Mouse (Mus musculus) B cell, adult 2 months (primary cell): Measurements from ENCODE around the gene Cfap54.
A peak's percentile ranks its signal among the peaks of the same experiment; 100 is the strongest.

Experiments
- DNase-seq, 2 experiments: peaks; one replicate each; pipeline ENCODE4 v3.0.0; 2022

Cfap54 gene

DNA sequence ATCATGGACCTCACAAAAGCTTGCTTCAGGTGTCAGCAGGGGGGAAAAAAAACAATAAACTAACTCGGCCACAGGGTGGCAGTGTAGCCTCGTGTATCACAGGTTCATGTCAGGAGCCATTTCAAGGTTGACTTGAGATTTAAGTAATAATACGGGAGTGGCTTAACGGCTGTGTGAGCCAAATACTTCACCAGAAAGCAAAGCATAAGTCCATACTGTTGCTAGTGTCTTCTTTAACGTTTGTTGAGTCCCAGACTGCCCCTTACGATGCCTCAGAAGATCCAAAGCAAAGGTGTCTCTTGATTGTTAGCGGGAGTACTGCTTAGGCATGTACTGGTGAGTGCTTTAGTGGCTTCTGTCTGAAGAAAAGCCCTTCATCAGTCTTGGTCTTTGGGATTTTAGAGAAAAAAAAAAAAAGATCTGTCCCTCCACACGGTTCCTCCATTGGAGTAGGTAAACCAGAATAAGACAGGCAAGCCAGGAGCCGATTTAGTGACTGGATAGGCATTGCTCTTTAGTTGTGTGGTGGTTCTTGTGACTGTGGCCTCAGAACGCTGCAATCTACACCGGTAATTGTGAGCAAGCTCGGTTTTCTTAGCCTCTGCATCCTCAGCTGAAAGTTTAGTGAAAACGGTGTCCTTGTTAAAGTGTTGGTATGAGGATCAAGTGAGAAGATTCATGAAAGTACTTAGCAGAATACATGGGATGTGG lies 30.2 kb downstream of the Cfap54 start:
- peak; percentile 88 to 89 for DNase-seq

GRCm38 (mm10) chr10:93050571-93050970 lies 30.8 kb downstream of the Cfap54 start:
- no peak for DNase-seq

DNA sequence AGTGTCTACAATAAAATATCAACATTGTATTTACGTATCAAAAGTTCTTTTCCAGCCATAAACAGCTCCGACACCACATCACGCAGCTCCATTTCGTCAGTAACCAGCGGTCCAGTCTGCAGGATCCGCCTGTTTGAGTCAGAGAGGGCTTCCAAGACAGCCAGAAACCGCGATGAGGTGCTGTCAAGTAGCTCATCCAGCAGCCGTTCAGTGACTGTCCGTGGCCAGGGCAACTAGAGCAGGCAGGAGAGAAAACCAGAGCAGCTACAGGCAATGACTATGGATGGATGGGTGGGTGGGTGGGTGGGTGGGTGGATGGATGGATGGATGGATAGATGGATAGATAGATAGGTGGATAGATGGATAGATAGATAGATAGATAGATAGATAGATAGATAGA lies 38.2 kb downstream of the Cfap54 start:
- no peak for DNase-seq

GRCm38 (mm10) chr10:93041850-93042249 lies 39.6 kb downstream of the Cfap54 start:
- no peak for DNase-seq

GRCm38 (mm10) chr10:93041392-93041791 lies 40.0 kb downstream of the Cfap54 start:
- DNase-seq = no peak

- DNase-seq = no peak
Observed at GRCm38 (mm10) chr10:93036532-93036931, 44.9 kb downstream of the Cfap54 start.

DNA sequence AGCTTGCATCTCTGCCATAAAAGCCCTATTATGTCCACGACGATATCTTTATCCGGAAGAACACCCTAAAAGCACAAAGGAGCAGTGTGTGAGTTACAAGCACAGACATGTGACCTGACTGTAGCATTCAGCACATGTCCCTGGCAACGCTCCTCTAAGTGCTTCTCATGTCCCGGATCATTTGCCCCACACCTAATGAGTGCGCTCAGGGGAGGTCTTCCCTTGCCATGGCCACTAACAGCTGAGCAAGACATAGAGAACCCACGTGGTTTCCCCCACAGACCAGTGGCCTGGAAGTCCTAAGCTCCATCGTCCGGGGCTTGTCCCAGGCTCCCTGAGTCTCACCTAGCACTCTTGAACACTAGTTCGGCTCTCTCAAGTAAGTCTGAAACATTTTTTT lies 45.9 kb downstream of the Cfap54 start:
- no peak for DNase-seq

DNA sequence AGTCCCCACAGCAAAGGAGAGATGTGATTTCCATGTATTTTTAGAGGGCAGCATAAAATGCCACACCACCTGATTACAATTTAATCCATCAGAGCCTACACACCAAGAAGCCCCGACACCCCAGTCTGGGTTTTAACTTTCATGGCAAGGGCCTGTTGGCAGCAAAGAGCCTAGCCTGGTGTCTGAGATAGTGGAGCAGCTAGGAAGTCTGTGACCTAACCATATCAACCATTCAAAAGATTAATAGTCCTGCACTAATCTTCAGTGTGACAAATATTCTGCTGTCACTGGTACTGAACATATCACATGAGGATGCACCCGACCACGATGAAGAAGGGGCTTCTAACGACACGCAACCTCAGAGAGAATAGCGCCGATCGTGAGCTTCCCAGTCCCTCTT lies 58.1 kb downstream of the Cfap54 start:
- DNase-seq = no peak

GRCm38 (mm10) chr10:93014059-93014795 lies 67.2 kb downstream of the Cfap54 start:
- DNase-seq = peak; percentile 66 to 67

GRCm38 (mm10) chr10:93011085-93011484 lies 70.3 kb downstream of the Cfap54 start:
- no peak for DNase-seq

DNA sequence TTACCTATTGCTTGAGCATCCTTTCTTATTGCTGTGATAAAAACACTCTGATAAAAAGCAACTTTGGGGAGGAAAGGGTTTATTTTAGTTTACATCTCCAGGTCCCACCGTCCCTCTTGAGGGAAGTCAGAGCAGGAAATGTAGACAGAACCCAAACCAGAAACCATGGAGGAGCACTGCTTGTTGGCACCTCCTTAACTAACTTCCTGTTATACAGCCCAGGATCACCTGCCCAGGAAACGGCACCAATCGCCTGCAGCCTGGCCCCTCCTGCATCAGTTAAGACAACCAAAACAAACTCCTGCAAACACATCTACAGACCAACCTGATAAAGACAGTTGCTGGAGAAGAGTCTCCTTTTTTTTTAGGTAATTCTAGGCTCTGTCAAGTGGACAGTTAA lies 74.4 kb downstream of the Cfap54 start:
- DNase-seq = no peak

DNA sequence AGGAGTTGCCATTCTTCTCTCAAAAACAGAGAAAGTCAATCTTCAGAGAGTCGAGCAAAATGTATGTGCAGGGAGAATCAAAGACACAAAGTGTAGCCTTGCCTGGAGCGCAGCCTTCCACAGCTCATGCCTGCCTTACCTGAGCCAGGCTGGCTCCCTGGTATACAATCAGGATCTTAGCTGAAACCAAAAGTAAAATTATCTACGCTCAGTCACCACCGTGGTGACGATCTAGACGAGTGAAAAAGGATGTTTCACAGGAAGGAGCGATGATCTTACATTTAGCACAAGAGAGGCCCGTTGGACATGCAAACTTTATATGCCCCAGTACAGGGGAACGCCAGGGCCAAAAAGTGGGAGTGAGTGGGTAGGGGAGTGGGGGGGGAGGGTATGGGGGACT lies 75.0 kb downstream of the Cfap54 start:
- no peak for DNase-seq

GRCm38 (mm10) chr10:92998536-92998935 lies 82.9 kb downstream of the Cfap54 start:
- DNase-seq = no peak

DNA sequence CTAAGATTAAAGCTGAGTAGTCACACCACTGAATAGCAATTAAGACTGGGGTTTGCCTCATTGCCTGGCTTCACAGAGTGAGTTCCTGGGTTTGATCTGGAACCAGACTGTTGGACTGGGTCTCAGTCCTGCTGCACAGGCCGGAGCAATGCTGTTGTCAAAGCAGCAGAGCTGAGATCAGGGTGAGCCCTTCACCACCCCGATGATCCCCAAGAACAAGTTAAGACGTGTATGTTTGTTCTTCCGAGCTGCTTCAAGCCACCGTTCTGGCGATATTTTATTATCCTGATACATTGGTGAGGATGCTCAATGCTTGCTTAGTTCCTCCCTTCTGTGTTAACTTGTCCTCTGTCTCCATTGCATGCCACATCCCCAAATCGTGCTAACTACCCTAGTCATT lies 86.2 kb downstream of the Cfap54 start:
- no peak for DNase-seq

- no peak for DNase-seq
Observed at GRCm38 (mm10) chr10:92994340-92994739, 87.1 kb downstream of the Cfap54 start.

- DNase-seq = no peak
Observed at GRCm38 (mm10) chr10:92992526-92992925, 88.9 kb downstream of the Cfap54 start.

DNA sequence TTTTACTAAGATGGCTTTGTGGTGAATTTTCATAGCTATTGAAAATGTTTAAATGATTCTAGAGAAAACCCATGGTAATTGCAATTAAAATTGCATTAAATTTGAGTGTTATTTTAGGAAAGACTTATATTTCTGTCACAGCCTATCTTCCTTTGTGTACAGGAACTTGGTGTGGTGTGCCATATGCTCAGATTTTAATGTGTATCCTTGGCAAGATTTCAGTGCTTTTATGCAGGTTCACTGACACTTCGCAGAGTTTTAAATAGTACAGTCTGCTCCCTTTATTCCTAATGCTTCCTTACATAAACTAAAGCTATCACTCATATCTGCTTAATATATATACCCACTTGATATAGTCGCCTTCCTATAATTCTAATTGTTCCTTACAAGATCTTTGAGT lies 90.8 kb downstream of the Cfap54 start:
- no peak for DNase-seq

- no peak for DNase-seq
Observed at GRCm38 (mm10) chr10:92965134-92965533, 116.3 kb downstream of the Cfap54 start.

DNA sequence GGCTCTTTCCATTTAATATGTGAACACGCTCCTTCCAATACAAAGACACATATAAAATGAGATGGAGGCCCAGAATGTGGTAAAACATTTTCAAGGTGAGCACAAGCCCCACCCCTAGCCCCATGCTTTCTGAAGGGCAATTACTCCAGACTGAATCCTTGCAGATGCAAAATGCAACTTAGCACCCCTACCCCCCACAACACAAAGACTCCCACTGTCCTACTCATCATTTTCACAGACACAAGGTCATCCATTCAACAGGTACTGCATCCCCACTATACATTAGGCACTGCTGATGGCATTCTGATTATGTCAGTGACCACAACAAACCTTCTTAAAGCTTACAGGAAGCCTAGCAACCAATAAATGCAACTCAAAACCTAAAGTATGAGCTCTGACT lies 131.4 kb downstream of the Cfap54 start:
- no peak for DNase-seq

DNA sequence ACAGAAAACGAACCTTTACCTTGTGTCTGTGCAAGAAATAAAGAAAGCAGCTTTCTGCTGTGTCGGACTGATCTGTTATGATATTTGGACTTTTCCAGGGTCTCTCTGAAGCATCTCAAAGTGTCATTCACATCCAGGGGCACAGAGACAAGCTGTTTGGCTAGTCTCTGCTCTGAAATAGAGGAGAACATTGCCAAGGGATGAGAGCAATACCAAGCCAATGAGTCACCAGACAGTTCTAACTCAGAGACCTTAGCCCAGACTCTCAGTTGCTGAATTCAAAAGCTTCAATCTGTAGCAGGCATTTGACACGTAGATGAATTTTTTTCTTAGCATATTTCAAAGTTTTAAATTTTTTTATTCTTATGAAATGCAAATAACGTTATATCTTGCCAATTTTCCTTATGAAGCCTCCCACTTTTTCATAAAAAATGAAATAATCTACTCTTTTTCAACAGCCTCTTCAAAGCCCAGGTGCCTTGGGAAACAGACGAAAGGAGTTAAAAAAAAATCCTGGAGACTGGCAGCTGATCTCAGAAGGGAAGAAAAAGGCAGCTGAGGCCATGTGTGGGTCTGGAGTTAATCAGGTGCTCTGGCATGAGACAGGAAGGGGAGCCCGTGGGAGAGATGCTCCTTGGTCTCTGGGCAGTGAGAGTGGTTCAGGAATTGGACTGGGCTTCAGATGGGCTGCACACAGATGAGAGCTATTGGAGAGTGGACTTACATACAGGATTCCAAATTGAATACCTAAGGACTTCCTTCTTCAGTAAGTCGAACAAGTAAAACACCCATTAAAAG lies 138.4 kb downstream of the Cfap54 start:
- DNase-seq = no peak

DNA sequence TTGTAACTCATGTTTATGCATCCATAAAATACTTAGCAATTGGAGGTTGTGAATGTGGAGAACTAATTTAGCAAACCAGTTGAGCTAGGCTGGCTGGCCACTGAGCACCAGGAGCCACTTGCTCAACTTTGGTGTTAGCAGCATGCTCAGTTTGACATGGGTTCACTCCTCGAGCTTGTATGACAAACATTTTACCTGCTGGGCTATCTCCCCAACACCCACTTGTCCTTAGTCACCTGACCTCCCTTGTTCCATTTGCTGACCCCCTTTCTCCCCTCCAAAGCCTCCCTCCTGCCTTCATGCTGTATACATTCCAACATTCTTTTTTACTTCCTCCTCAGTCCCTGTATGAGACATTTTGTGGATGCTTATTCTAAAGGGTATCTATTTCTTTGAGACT lies 139.8 kb downstream of the Cfap54 start:
- no peak for DNase-seq

DNA sequence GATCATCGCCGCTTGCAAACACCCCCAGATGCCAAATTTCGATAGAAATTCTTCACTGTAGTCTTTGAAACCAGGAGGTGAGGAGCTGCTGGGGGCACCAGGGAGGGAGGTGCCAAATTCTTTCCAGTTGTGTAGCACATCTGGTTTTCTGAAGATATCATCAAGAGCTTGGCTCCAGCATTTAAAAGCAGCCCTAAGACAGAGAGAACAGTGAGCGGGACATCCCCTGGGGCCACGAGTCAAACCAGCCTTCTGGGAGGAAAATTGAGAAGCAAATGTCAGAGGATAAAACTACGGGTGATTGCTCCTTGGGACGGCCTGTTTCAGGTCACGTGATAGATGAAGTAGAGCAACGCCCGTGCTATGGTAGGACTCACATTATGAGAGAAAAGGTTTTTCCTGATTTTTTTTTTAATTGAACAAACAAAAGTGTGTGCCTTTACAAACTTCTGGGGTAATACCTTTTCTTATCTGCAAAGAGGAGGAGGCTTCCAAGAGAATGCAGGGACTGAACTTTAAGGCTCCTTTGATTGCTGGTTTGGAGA lies 143.6 kb downstream of the Cfap54 start:
- no peak for DNase-seq

DNA sequence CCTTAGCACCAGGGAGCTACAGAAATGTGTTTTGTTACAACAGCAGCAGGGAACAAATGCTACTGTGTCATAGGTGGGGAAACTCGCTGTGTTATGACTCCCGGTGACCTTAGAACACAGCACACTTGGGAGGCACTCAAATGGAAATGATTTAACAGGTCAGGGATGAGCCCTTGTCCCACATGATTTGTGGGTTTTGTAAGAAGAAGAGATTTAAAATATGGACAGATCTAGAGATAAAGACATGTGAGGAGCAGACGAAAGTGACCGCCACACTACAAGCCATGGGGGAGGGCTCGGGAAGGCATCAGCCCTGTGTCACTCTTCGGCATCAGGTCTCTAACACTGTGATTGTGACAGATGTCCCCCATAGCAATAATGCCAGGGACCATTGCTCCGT lies 144.3 kb downstream of the Cfap54 start:
- DNase-seq = no peak

DNA sequence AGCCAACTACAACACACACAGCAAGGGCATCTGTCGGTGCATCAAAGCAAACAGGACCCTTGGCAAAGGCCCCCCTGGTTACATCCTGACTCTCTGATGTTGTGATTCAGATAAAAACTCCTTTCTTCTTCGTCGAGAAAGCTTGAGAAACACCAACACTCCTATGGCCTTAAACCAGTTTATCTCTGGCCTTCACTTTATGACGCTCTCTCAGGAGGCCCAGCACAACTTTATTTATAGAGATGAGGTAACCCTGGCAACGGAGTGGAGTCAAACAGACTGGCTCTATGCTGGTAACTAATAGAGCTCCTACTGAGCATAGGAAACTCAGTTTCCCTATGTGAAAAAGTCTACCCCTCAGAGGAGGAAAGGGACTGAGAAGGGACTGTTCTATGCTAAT lies 146.9 kb downstream of the Cfap54 start:
- no peak for DNase-seq
